Mouse (Mus musculus) heart, postnatal 0 days (tissue): ENCODE measurements around the gene AC129217.1. TPM values are rescaled to one million over a fixed set of nuclear protein-coding genes. Genes with fewer than 3 reads are reported as not detected.

ENCODE experiments used
- ATAC-seq: fragments of 200-750 bp; cut with Nextera tagmentation; 2 replicates; pipeline ENCODE4 v1.8.0; 2017; ENCODE audit warnings: low read depth, moderate number of reproducible peaks, moderate library complexity; ENCODE audit not compliant: insufficient read depth
- DNase-seq: peaks from one replicate; pipeline ENCODE4 v3.0.0-alpha.2; 2016; ENCODE audit warnings: low spot score
- H3K27ac ChIP-seq: fragments of 300-500 bp; sonication (generic); 2 replicates; pipeline ENCODE4 v1.5.1; 2014; ENCODE audit warnings: low read depth, mild to moderate bottlenecking
- H3K27me3 ChIP-seq: fragments of 300-500 bp; sonication (generic); 2 replicates; pipeline ENCODE4 v1.6.1; 2014; ENCODE audit warnings: low read length, mixed read lengths; ENCODE audit not compliant: control insufficient read depth, insufficient read depth
- H3K36me3 ChIP-seq: fragments of 300-500 bp; sonication (generic); replicated peaks from 2 replicates; pipeline ENCODE4 v1.6.1; 2014; ENCODE audit warnings: low read length, mixed read lengths; ENCODE audit not compliant: control insufficient read depth, insufficient read depth
- H3K4me1 ChIP-seq: fragments of 300-500 bp; sonication (generic); 2 replicates; pipeline ENCODE4 v1.6.1; 2014; ENCODE audit warnings: antibody characterized with exemption; ENCODE audit not compliant: control insufficient read depth, insufficient read depth
- H3K4me2 ChIP-seq: fragments of 300-500 bp; sonication (generic); 2 replicates; pipeline ENCODE4 v1.6.1; 2014; ENCODE audit warnings: low read depth, mild to moderate bottlenecking, low read length, moderate library complexity
- H3K4me3 ChIP-seq: fragments of 300-500 bp; sonication (generic); 2 replicates; pipeline ENCODE4 v1.5.1; 2014; ENCODE audit warnings: low read depth, low read length
- H3K9ac ChIP-seq: fragments of 300-500 bp; sonication (generic); replicated peaks from 2 replicates; pipeline ENCODE4 v1.6.1; 2014; ENCODE audit warnings: low read depth, low read length, mixed read lengths
- H3K9me3 ChIP-seq: fragments of 300-500 bp; sonication (generic); replicated peaks from 2 replicates; pipeline ENCODE4 v1.6.1; 2016; ENCODE audit warnings: low read length; ENCODE audit not compliant: control insufficient read depth
- CTCF ChIP-seq: IDR thresholded peaks from 2 replicates; pipeline ENCODE4 v1.5.1; 2016; ENCODE audit warnings: antibody characterized with exemption, control low read depth, low read depth
- EP300 ChIP-seq: IDR thresholded peaks from 2 replicates; pipeline ENCODE4 v1.6.1; 2016; ENCODE audit warnings: antibody characterized with exemption, low read depth
- WGBS: fragments of 180-500 bp; shearing (Covaris S2); extraction: QIAGEN DNeasy Blood & Tissue Kit; methylation state at CpG from one replicate; pipeline ENCODE4 v1.1.7; 2014; 5-methylcytosine and 5-hydroxymethylcytosine counted together
- polyA plus RNA-seq: library from polyadenylated mRNA; unstranded; fragments of >200 nt; fragmentation: Nextera tagmentation; extraction: Ambion mirVana; gene quantifications from 2 replicates; pipeline ENCODE4 v1.2.1, GENCODE M21; 2015
- total RNA-seq: library from RNA; depleted of rRNA; stranded (reverse); fragments of >200 nt; gene quantifications from 2 replicates; pipeline ENCODE4 v1.2.3, GENCODE M21; 2014; ENCODE audit warnings: low replicate concordance

AC129217.1 gene
- total and polyA plus RNA-seq, 2 experiments from 2014 or later, result not detected

DNA sequence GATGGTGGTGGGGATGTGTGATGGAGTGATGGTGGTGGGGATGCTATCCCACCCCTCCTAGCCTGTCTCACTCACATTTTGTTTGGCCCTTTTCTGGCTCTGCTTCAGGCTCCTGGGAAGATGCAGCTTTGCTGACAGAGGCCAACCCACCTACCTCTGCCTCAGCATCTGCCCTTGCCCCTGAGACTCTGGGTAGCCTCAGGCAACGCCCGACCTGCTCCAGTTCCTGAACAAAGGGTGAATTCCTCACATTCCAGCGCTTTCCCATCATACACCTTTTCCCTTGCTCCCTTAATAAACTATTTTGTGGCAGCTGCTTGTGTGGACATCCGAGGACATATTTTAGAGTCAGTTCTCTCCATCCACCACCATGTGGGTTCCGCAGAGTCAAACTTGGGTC is 18.8 kb downstream of the AC129217.1 start:
- no peak overlapping the region for H3K4me3 ChIP-seq
- H3K4me1 ChIP-seq, result no peaks in the 10 kb centered on the region
- no peaks in the 10 kb centered on the region for H3K9me3 ChIP-seq
- DNase-seq, result no peak
- H3K4me2 ChIP-seq, result no peak overlapping the region
- H3K27me3 ChIP-seq, result no peaks in the 10 kb centered on the region
- peaks cover 31% of the 10 kb centered on the region for H3K36me3 ChIP-seq
- no peak for TF ChIP-seq EP300
- no peak for TF ChIP-seq CTCF
- no peak for ATAC-seq
- no peak overlapping the region for H3K27ac ChIP-seq
- no peak overlapping the region for H3K9ac ChIP-seq
- 79% methylated on average over 5 of the region's 5 CpGs for WGBS

DNA sequence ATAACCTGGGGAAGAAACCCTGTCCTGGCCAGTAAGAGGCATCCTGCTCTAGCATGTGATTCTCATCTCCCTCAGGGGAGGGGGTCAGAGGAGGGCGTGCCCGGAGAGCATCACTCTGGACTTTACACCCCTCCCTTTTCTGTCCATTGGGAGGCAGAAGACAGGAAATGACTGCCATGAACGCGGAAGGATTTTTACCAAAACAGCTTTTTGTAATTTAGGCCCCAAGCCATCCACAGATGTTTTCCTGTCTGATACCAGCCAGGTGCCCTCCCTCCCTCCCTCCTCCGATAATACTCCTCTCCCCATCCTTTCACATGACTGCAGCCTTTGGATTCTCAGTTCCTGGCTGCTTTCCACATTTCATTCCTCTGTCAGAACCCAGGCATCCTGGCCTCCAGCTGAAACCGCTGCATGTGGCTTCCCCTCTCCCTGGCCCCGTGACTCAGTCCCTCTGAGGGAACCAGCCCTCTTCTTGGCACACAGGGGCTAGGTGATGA is 20.9 kb downstream of the AC129217.1 start, which contains the start of gene Lrrn4cl:
TSS of gene Lrrn4cl (plus strand) at position 367 of the 500 bp plus-strand sequence.
- TF ChIP-seq CTCF (no peak), EP300 (no peak)
- Histone ChIP-seq H3K27ac (peak within 1 kb of the TSS; percentile 34), H3K9ac (no peak within 1 kb of the TSS), H3K27me3 (no peaks in the 10 kb centered on the region), H3K4me1 (no peaks in the 10 kb centered on the region), H3K9me3 (no peaks in the 10 kb centered on the region), H3K4me3 (no peak within 1 kb of the TSS), H3K36me3 (peaks cover 31% of the 10 kb centered on the region), H3K4me2 (peak within 1 kb of the TSS; percentile 4; the same call in 1 of the 2 replicates)
- peak; percentile 76 for ATAC-seq
- DNase-seq, result peak; percentile 67
- WGBS, result 14% methylated on average over 7 of the region's 7 CpGs

DNA sequence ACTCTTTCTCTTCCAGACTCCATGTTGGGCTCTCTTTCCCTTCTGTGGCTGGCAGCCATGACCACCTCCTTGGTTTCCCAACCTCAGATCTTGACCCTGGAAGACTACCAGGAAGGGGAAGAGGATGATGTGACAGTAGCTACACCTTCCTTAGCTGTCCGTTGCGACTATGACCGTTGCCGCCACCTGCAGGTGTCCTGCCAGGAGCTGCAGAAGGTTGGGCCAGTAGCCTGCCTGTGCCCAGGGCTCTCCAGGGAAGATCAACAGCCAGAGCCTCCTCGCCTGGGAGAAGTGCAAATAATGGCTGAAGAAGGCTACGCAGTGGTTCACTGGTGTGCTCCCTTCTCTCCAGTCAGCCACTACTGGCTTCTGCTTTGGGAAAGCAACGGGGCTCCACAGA is 22.1 kb downstream of the AC129217.1 start:
- Histone ChIP-seq H3K9me3 (no peaks in the 10 kb centered on the region), H3K27ac (no peak overlapping the region), H3K4me2 (no peak overlapping the region), H3K4me3 (no peak overlapping the region), H3K27me3 (no peaks in the 10 kb centered on the region), H3K4me1 (no peaks in the 10 kb centered on the region), H3K9ac (no peak overlapping the region), H3K36me3 (peaks cover 21% of the 10 kb centered on the region)
- DNase-seq (no peak), ATAC-seq (no peak)
- 60% methylated on average over 7 of the region's 7 CpGs for WGBS
- TF ChIP-seq EP300 (no peak), CTCF (no peak)

DNA sequence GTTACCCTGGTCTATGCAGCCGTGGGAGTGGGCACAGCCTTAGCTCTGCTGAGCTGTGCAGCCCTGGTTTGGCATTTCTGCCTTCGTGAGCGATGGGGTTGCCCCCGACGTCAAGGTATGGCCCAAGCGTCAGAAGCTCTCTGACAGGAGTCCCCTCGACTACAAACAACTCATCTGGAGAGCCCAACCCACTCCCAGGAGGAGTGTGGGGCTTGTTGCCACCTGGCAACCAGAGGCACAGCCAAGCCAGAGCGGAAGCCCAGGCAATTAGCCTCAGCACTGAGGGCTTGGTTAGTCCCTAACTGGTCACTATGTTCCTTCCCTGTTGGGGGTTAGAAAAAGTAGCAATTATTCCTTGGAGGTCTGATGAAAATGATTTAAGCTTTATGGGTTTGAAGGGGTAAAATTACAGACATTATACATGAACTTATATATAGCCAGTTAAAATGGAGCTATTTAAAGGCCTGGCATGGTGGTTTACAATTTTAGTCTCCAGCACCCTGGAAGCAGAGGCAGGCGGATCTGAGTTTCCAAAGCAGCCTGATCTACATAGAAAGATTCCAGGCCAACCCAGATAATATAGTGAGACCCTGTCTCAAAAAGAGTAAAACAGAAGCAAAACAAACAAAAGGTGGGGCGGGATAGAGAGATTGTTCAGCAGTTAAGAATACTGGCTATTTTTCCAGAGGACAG is 22.8 kb downstream of the AC129217.1 start:
- Histone ChIP-seq H3K27me3 (no peaks in the 10 kb centered on the region), H3K4me3 (no peak overlapping the region), H3K9ac (no peak overlapping the region), H3K36me3 (peaks cover 13% of the 10 kb centered on the region), H3K4me2 (no peak overlapping the region), H3K9me3 (no peaks in the 10 kb centered on the region), H3K27ac (no peak overlapping the region), H3K4me1 (no peaks in the 10 kb centered on the region)
- DNase-seq (no peak), ATAC-seq (no peak)
- TF ChIP-seq EP300, result no peak
- no peak for TF ChIP-seq CTCF
- WGBS, result 54% methylated on average over 10 of the region's 10 CpGs

DNA sequence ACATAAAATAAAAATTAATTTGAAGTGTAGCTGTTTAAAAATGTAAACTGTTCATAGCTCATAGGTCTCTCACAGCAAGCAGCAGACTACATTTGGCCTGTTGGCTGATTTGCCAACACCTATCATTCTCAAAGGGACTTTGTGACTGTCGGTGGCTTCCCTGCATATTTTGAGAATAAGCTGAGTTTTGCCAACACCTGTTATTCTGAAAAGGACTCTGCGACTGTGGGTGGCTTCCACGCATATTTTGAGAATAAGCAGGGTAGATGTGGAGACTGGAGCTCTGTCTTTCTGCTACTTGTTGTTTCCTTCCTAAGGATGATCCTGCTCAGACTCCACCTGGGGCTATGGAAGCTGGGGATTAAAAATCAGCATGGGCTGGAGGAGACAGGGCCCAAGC is 23.5 kb downstream of the AC129217.1 start:
- H3K27me3 ChIP-seq, result no peaks in the 10 kb centered on the region
- no peak overlapping the region for H3K9ac ChIP-seq

More for the DNA sequence above, 23.5 kb downstream of the AC129217.1 start:
- TF ChIP-seq CTCF (no peak), EP300 (no peak)
- DNase-seq (no peak), ATAC-seq (no peak)
- 76% methylated on average over 3 of the region's 3 CpGs for WGBS
- H3K27ac ChIP-seq, result no peak overlapping the region
- H3K36me3 ChIP-seq, result peaks cover 6% of the 10 kb centered on the region; the same call in 1 of the 2 replicates
- no peaks in the 10 kb centered on the region for H3K9me3 ChIP-seq
- H3K4me2 ChIP-seq, result no peak overlapping the region
- no peak overlapping the region for H3K4me3 ChIP-seq
- no peaks in the 10 kb centered on the region for H3K4me1 ChIP-seq
